Mouse (Mus musculus) stomach, postnatal 0 days (tissue): ENCODE data around the gene Qprt. TPM values are rescaled to one million over a fixed set of nuclear protein-coding genes. Genes with fewer than 3 reads are reported as not detected.

Source experiments
- ATAC-seq: fragments of 200-750 bp; cut with Nextera tagmentation; 2 replicates; pipeline ENCODE4 v1.8.0; 2017; ENCODE audit not compliant: low FRiP score, low TSS enrichment
- DNase-seq: peaks from one replicate; pipeline ENCODE4 v3.0.0-alpha.2; 2016; ENCODE audit warnings: low spot score
- H3K27ac ChIP-seq: fragments of 300-500 bp; sonication (generic); replicated peaks from 2 replicates; pipeline ENCODE4 v1.5.1; 2014; ENCODE audit warnings: mild to moderate bottlenecking, control low read depth
- H3K27me3 ChIP-seq: fragments of 300-500 bp; sonication (generic); 2 replicates; pipeline ENCODE4 v1.6.1; 2014; ENCODE audit warnings: low read length; ENCODE audit not compliant: control insufficient read depth, insufficient read depth
- H3K36me3 ChIP-seq: fragments of 300-500 bp; sonication (generic); 2 replicates; pipeline ENCODE4 v1.6.1; 2014; ENCODE audit warnings: low read length, mixed read lengths; ENCODE audit not compliant: control insufficient read depth, insufficient read depth
- H3K4me1 ChIP-seq: fragments of 300-500 bp; sonication (generic); replicated peaks from 2 replicates; pipeline ENCODE4 v1.6.1; 2014; ENCODE audit warnings: antibody characterized with exemption; ENCODE audit not compliant: control insufficient read depth, insufficient read depth
- H3K4me2 ChIP-seq: fragments of 300-500 bp; sonication (generic); replicated peaks from 2 replicates; pipeline ENCODE4 v1.6.1; 2014; ENCODE audit warnings: low read depth, mild to moderate bottlenecking, control low read depth, moderate library complexity
- H3K4me3 ChIP-seq: fragments of 300-500 bp; sonication (generic); 2 replicates; pipeline ENCODE4 v1.5.1; 2014; ENCODE audit warnings: low read depth, low read length, control low read depth
- H3K9ac ChIP-seq: fragments of 300-500 bp; sonication (generic); 2 replicates; pipeline ENCODE4 v1.6.1; 2014; ENCODE audit warnings: mild to moderate bottlenecking, low read length, control low read depth, mixed read lengths
- H3K9me3 ChIP-seq: fragments of 300-500 bp; sonication (generic); 2 replicates; pipeline ENCODE4 v1.6.1; 2016; ENCODE audit warnings: low read length; ENCODE audit not compliant: control insufficient read depth
- CTCF ChIP-seq: IDR thresholded peaks from 2 replicates; pipeline ENCODE4 v1.5.1; 2016; ENCODE audit warnings: antibody characterized with exemption, low read depth, mild to moderate bottlenecking, moderate library complexity
- EP300 ChIP-seq: optimal IDR thresholded peaks from 2 replicates; pipeline ENCODE3; 2016; ENCODE audit warnings: antibody characterized with exemption
- WGBS: fragments of 180-500 bp; shearing (Covaris S2); extraction: QIAGEN DNeasy Blood & Tissue Kit; methylation state at CpG from one replicate; pipeline ENCODE4 v1.1.7; 2014; 5-methylcytosine and 5-hydroxymethylcytosine counted together
- polyA plus RNA-seq: library from polyadenylated mRNA; unstranded; fragments of >200 nt; fragmentation: Nextera tagmentation; extraction: Ambion mirVana; gene quantifications from 2 replicates; pipeline ENCODE4 v1.2.1, GENCODE M21; 2015

Qprt gene
- 0.89 and 1.4 TPM in 2 replicates for polyA plus RNA-seq

GRCm38 (mm10) chr7:127121911-127122270 is at the start of gene Qprt:
Gene Qprt, minus strand, starts transcription at chr7:127122226.
- Histone ChIP-seq H3K9me3 (no peaks in the 10 kb centered on the region), H3K27ac (no peak within 1 kb of the TSS), H3K27me3 (no peaks in the 10 kb centered on the region), H3K4me2 (no peak within 1 kb of the TSS), H3K4me1 (no peaks in the 10 kb centered on the region), H3K9ac (no peak within 1 kb of the TSS), H3K4me3 (no peak within 1 kb of the TSS), H3K36me3 (no peaks in the 10 kb centered on the region)
- DNase-seq (no peak), ATAC-seq (no peak)
- WGBS, result 24% methylated on average over 7 of the region's 7 CpGs
- no peak for TF ChIP-seq CTCF

- 78% methylated on average over 5 of the region's 5 CpGs for WGBS
- TF ChIP-seq EP300 (no peak), CTCF (no peak)
- no peak overlapping the region for H3K9ac ChIP-seq
- H3K27me3 ChIP-seq, result no peaks in the 10 kb centered on the region
- DNase-seq (no peak), ATAC-seq (no peak)
- H3K27ac ChIP-seq, result no peak overlapping the region
- H3K9me3 ChIP-seq, result no peaks in the 10 kb centered on the region
- no peak overlapping the region for H3K4me3 ChIP-seq
- no peaks in the 10 kb centered on the region for H3K36me3 ChIP-seq
- no peaks in the 10 kb centered on the region for H3K4me1 ChIP-seq
- no peak overlapping the region for H3K4me2 ChIP-seq
Measured at GRCm38 (mm10) chr7:127166501-127166900, 44.5 kb upstream of the Qprt start.

GRCm38 (mm10) chr7:127165607-127166493 is 43.8 kb upstream of the Qprt start:
- no peak overlapping the region for H3K4me2 ChIP-seq
- WGBS, result 82% methylated on average over 12 of the region's 12 CpGs
- TF ChIP-seq CTCF (no peak), EP300 (no peak)

GRCm38 (mm10) chr7:127164002-127164401 is 42.0 kb upstream of the Qprt start:
- H3K27ac ChIP-seq, result no peak overlapping the region
- no peak for ATAC-seq
- no peaks in the 10 kb centered on the region for H3K36me3 ChIP-seq
- no peak for DNase-seq
- 86% methylated on average over 4 of the region's 4 CpGs for WGBS
- no peaks in the 10 kb centered on the region for H3K27me3 ChIP-seq
- TF ChIP-seq CTCF (no peak), EP300 (no peak)
- H3K9me3 ChIP-seq, result no peaks in the 10 kb centered on the region
- no peak overlapping the region for H3K4me2 ChIP-seq
- no peak overlapping the region for H3K4me3 ChIP-seq
- H3K4me1 ChIP-seq, result no peaks in the 10 kb centered on the region
- no peak overlapping the region for H3K9ac ChIP-seq

More at GRCm38 (mm10) chr7:127165607-127166493, 43.8 kb upstream of the Qprt start:
- Histone ChIP-seq H3K4me3 (no peak overlapping the region), H3K36me3 (no peaks in the 10 kb centered on the region), H3K27me3 (no peaks in the 10 kb centered on the region), H3K4me1 (no peaks in the 10 kb centered on the region), H3K27ac (no peak overlapping the region), H3K9ac (no peak overlapping the region), H3K9me3 (no peaks in the 10 kb centered on the region)
- ATAC-seq, result no peak
- DNase-seq, result no peak

GRCm38 (mm10) chr7:127162546-127162945 is 40.5 kb upstream of the Qprt start:
- DNase-seq, result no peak

GRCm38 (mm10) chr7:127157548-127157947 is 35.5 kb upstream of the Qprt start:
- WGBS, result 83% methylated on average over 4 of the region's 4 CpGs
- no peak for DNase-seq

More at GRCm38 (mm10) chr7:127162546-127162945, 40.5 kb upstream of the Qprt start:
- no peaks in the 10 kb centered on the region for H3K9me3 ChIP-seq
- no peak for TF ChIP-seq CTCF
- TF ChIP-seq EP300, result no peak
- no peak overlapping the region for H3K4me2 ChIP-seq
- no peaks in the 10 kb centered on the region for H3K27me3 ChIP-seq
- 75% methylated on average over 5 of the region's 5 CpGs for WGBS
- H3K27ac ChIP-seq, result no peak overlapping the region
- no peaks in the 10 kb centered on the region for H3K4me1 ChIP-seq
- no peak overlapping the region for H3K9ac ChIP-seq
- no peaks in the 10 kb centered on the region for H3K36me3 ChIP-seq
- no peak overlapping the region for H3K4me3 ChIP-seq
- ATAC-seq, result no peak

More at GRCm38 (mm10) chr7:127157548-127157947, 35.5 kb upstream of the Qprt start:
- H3K27ac ChIP-seq, result no peak overlapping the region
- no peak overlapping the region for H3K9ac ChIP-seq
- no peak overlapping the region for H3K4me3 ChIP-seq
- H3K36me3 ChIP-seq, result no peaks in the 10 kb centered on the region
- no peak for ATAC-seq
- no peak overlapping the region for H3K4me2 ChIP-seq
- TF ChIP-seq CTCF, result no peak
- TF ChIP-seq EP300, result no peak
- no peaks in the 10 kb centered on the region for H3K9me3 ChIP-seq
- H3K4me1 ChIP-seq, result no peaks in the 10 kb centered on the region
- H3K27me3 ChIP-seq, result no peaks in the 10 kb centered on the region
